Mouse (Mus musculus): Measurements from ENCODE around the gene Fbxl15. TPM values are rescaled to one million over a fixed set of nuclear protein-coding genes. Genes with fewer than 3 reads are reported as not detected.

Fbxl15 gene
- total RNA-seq, 1 experiment from 2014 or later: 3.3 TPM

GRCm38 (mm10) chr19:46307781-46308180 lies 20.2 kb upstream of the Fbxl15 start:
- no peak for ATAC-seq (replicated peaks; ENCODE audit: low read depth, poor library complexity, severe bottlenecking)

DNA sequence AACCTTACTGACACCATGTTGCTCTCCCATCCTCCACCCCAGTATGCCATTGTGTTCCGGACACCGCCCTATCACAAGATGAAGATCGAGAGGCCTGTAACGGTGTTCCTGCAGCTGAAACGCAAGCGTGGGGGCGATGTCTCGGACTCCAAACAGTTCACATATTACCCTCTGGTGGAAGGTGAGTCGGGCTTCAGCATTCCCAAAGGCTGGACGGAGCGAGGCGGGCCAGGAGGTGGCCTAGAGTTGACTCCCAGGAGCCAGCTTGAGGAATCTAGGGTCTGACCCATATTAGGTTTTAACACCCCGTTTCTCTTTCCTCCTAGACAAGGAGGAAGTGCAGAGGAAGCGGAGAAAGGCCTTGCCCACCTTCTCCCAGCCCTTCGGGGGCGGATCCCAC lies 19.7 kb upstream of the Fbxl15 start:
- no peak for ATAC-seq (replicated peaks; ENCODE audit: low read depth, poor library complexity, severe bottlenecking)

DNA sequence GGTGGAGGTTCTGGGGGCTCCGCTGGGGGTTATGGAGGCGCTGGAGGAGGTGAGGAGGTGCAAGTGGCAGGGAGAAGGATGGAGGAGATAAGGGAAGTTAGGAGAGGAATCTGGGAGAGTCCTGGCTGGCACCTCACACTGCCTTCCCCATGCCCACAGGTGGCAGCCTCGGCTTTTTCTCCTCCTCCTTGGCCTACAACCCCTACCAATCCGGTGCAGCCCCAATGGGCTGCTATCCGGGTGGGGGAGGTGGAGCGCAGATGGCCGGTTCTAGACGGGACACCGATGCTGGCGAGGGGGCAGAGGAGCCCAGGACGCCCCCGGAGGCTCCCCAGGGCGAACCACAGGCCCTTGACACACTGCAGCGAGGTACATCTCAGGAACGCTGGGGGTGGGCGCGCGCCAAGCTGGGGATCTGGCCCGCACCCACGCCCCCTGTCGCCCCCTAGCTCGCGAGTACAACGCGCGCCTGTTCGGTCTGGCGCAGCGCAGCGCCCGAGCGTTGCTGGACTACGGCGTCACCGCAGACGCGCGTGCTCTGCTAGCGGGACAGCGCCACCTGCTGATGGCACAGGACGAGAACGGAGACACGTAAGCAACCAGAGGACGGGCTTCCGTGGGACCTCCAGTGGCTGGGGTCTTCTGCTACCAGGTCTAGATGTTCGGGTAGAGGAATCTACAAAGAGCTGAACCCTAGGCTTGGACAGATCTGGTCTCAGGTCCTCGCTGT lies 19.1 kb upstream of the Fbxl15 start:
- peak; percentile 41 for ATAC-seq (replicated peaks; ENCODE audit: low read depth, poor library complexity, severe bottlenecking)

DNA sequence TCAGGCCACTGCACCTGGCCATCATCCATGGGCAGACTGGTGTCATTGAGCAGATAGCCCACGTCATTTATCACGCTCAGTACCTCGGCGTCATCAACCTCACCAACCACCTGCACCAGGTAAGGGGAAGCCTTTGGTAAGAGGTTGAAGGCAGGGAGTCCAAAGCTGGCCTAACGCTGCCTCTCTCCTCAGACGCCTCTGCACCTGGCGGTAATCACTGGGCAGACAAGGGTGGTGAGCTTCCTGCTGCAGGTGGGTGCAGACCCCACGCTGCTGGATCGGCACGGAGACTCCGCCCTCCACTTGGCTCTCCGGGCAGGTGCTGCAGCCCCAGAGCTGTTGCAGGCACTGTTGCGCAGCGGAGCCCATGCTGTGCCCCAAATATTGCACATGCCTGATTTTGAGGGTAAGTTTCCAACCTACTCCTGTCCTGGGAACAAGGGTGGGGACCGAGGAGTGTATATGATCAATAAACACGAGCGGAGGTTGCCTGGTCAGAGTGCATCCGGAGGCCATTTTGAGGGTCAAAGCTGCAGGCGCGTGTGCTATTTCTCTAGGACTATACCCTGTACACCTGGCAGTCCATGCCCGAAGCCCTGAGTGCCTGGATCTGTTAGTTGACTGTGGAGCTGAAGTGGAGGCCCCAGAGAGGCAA lies 18.2 kb upstream of the Fbxl15 start:
- ATAC-seq (replicated peaks; ENCODE audit: low read depth, poor library complexity, severe bottlenecking): no peak

- ATAC-seq (replicated peaks; ENCODE audit: low read depth, poor library complexity, severe bottlenecking): no peak
Measured at GRCm38 (mm10) chr19:46310312-46310865, 17.6 kb upstream of the Fbxl15 start.

DNA sequence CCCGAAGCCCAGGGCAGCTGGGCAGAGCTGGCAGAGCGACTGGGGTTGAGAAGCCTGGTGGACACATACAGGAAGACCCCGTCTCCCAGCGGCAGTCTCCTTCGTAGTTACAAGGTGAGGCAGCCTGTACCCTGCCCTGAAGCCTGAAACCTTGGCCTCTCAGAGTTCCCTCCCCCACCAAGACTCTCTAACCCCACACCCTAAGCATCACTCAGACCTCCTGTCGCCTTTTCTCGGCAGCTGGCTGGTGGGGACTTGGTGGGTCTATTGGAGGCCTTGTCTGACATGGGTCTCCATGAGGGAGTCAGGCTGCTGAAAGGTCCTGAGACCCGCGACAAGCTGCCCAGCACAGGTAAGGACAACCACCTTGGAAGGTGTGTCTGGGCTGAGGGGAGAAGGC lies 16.6 kb upstream of the Fbxl15 start:
- ATAC-seq (replicated peaks; ENCODE audit: low read depth, poor library complexity, severe bottlenecking): no peak

- no peak for ATAC-seq (replicated peaks; ENCODE audit: low read depth, poor library complexity, severe bottlenecking)
Measured at GRCm38 (mm10) chr19:46312566-46312965, 15.4 kb upstream of the Fbxl15 start.

DNA sequence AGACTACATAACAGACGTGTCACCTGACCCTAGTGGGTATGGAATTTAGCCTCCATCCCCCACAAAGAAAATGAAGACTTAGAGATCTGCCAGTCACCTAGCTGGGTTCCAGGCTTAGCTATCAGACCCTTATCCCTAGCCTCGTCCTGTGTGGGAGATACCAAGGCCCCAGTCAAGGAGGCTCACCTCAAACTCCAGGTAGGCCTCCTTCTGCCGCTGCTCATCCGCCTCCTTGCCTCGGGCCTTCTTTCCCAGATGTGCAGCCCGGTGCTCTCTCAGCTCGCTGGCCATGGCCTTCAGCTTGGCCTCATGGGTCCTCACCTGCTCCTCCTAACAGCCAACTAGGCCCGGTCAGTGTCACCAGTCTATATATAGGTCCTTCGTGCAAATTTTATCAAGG lies 14.9 kb upstream of the Fbxl15 start:
- no peak for ATAC-seq (replicated peaks; ENCODE audit: low read depth, poor library complexity, severe bottlenecking)

GRCm38 (mm10) chr19:46313591-46313990 lies 14.4 kb upstream of the Fbxl15 start:
- ATAC-seq (replicated peaks; ENCODE audit: low read depth, poor library complexity, severe bottlenecking): no peak

DNA sequence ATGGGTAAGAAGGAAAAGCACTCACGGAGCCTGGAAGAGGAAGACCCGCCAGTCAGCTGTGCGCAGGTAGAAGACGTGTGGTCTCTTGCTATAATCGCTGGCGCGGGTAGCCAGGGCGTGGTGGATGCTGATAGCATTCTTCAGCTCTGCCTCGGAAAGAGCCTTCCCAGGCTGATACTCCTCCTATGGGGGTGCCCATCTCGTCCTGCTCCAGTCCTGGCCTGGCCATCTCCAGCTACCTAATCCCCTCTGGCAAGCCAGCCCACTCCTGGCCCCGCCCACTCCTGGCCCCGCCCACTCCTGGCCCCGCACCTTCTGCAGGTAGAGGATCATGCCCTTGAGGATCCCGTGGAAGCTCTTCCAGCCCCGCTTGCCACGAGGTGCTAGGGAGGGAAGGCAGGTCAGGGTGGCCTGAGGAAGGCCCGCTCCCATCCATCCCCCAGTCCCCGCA lies 13.8 kb upstream of the Fbxl15 start:
- no peak for ATAC-seq (replicated peaks; ENCODE audit: low read depth, poor library complexity, severe bottlenecking)

- ATAC-seq (replicated peaks; ENCODE audit: low read depth, poor library complexity, severe bottlenecking): peak; percentile 42
Measured at GRCm38 (mm10) chr19:46314872-46315742, 12.9 kb upstream of the Fbxl15 start.

DNA sequence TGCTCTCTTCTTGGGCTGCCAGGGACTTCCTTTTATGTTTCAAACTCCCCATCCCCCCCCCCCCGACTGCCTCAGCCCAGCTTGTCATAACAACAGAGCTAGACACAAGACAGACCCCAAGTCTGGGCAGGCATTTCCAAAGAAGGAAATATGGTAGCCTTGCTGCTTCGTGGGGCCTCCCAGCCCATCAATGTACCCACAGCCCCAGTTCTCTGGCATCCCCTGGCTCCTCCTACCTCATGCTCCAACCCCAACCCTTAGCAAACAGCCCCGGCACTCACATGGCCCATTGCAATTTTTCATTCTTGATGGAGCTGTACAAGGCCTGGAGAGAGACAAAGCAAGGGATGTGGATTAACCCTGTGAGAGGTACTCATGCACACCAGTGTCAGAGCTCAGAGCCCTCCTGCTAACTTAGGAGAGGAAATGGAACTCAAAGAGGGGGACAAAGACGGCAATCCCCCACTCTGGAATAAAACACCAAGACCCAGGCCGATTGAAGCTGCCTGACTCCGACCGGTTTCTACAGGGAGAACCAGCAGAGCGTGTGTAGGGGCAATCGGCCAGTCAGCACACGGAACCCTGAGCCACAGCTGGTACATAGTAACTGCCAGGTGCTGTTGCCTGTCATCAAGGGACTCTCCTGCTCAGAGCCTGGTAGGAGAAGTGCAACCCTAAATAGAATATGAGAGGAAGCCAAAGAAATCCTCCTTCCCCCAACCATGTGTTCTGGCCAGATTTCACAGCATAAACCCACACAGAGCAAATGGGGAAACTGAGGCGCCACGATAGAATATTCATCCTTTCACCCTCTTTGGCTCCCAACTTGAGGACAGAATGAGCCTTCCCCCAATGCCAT lies 12.0 kb upstream of the Fbxl15 start:
- no peak for ATAC-seq (replicated peaks; ENCODE audit: low read depth, poor library complexity, severe bottlenecking)

DNA sequence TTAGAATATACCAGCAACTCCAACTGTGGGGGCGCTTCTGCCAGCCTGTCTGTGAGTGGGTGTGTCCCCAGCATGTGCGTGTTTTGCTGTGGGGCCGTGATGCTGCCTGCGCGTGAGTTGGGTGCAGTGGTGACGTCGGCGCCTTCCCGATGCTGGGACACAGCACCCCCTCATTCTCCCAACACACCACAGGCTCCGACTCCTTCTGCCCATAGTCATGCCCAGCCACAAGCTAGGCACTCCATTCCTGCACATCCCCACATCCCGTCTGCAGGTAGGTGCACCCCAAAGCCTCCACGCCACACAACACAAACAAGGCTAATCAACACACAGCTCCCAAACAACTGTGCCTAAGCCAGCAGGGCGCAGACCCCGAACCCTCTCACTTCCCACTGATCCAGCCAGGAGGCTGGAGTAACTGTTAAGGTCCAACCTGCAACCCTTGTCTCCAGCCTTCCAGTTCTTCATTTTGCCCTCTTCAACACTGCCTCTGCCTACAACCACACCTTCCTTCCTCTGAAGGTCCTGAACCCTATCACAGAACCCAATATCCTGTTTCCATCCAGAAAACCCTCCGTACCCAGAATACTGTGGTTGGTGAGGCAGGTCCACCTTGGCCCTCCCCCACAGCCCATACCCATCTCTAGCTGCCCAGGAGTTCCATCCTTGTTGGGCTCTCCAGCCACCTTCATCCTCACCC lies 11.0 kb upstream of the Fbxl15 start:
- 0 out of 2 replicates have a peak, but pooled peaks have one; percentile 23 for ATAC-seq (replicated peaks; ENCODE audit: low read depth, poor library complexity, severe bottlenecking)

DNA sequence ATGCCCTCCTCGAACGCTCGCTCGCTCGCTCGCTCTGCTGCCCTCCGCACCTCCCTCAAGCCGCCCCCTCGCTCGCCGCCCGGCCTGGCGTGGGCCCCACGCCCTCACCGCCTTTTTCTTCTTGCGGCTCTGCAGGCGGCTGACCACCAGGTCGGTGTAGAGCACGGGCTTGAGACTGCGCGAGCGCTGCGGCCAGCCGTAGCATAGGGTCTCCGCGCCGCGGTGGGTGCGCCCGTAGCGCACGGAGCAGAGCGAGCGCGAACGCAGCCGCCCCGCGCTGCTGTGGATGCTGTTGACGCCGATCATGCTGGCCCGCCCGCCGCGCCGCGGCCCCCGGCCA lies 10.5 kb upstream of the Fbxl15 start:
- no peak for ATAC-seq (replicated peaks; ENCODE audit: low read depth, poor library complexity, severe bottlenecking)

DNA sequence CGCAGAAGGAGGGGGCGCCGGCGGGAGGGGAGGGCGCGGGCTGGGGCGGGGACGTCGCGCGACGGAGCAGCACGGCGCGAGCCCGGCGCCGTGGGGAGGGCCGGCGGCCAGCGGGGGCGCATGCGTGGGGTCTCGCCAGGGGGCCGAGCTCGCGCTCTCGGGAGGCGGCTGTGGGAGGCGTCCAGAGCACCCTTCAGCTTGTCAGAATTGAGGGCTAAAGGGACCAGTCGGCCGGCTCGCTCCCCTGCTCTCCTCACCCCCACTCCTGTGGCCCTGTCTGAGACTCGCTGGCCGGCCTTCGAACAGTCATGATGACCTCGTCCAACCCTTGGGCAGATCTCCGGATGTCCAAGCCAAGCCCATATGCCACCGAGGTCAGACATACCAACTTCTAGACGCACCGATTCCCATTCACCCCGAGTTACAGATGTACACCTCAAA lies 9.9 kb upstream of the Fbxl15 start:
- no peak for ATAC-seq (replicated peaks; ENCODE audit: low read depth, poor library complexity, severe bottlenecking)

- ATAC-seq (replicated peaks; ENCODE audit: low read depth, poor library complexity, severe bottlenecking): no peak
Measured at GRCm38 (mm10) chr19:46318586-46319378, 9.2 kb upstream of the Fbxl15 start.

- no peak for ATAC-seq (replicated peaks; ENCODE audit: low read depth, poor library complexity, severe bottlenecking)
Measured at GRCm38 (mm10) chr19:46320076-46320785, 7.8 kb upstream of the Fbxl15 start.

Measured in common myeloid progenitor, adult 5-6 weeks (primary cell).